Mouse (Mus musculus): ENCODE data around the gene Sh3glb1.
"Not testable (repeated sequence)": the region's sequence is repeated elsewhere in the genome, so short reads cannot be mapped to it uniquely, and the experiment has no call there.

Gene Sh3glb1

GRCm38 (mm10) chr3:144719901-144720747 is at the start of gene Sh3glb1:
TSS of gene Sh3glb1 (minus strand) at chr3:144720335.
- ChIA-PET POLR2A (interaction anchor here in 3 of 4 experiments (0.6 to 2.5 kb wide), 10 partner anchors 16 to 241 kb away, joined by 3 to 6 read pairs (median 3); partner anchors contain the start of gene Selenof (in 1 of the 3)), CTCF (interaction anchor here (0.5 to 2.1 kb wide), 30 partner anchors 8 to 783 kb away, joined by 3 to 10 read pairs (median 3); partner anchors contain the start of gene Lmo4 (in 1 of the 4))

GRCm38 (mm10) chr3:144765161-144765560 is 45.0 kb upstream of the Sh3glb1 start:
- CTCF ChIA-PET: no interaction called here

GRCm38 (mm10) chr3:144761454-144761853 is 41.3 kb upstream of the Sh3glb1 start:
- POLR2A ChIA-PET: interaction anchor here in 1 of 4 experiments (1.6 kb wide), 1 partner anchor 357 kb away, joined by 3 read pairs; the partner anchor contains the start of gene Odf2l
- CTCF ChIA-PET: no interaction called here

More at GRCm38 (mm10) chr3:144765161-144765560, 45.0 kb upstream of the Sh3glb1 start:
- POLR2A ChIA-PET: no interaction called here

- POLR2A ChIA-PET: interaction anchor here in 1 of 4 experiments (1.6 kb wide), 1 partner anchor 358 kb away, joined by 3 read pairs; the partner anchor contains the start of gene Odf2l
- CTCF ChIA-PET: no interaction called here
Measured at GRCm38 (mm10) chr3:144760592-144761309, 40.6 kb upstream of the Sh3glb1 start, which contains the start of gene Clca3a1. TSS of gene Clca3a1 (minus strand) at chr3:144760977.

- ChIA-PET CTCF (interaction anchor here in 2 of 4 experiments (0.6 kb wide), 2 partner anchors 12 to 55 kb away, joined by 6 to 11 read pairs; no protein-coding TSS in a partner anchor), POLR2A (no interaction called here)
Measured at GRCm38 (mm10) chr3:144759719-144760118, 39.6 kb upstream of the Sh3glb1 start.

GRCm38 (mm10) chr3:144756103-144756502 is 36.0 kb upstream of the Sh3glb1 start:
- CTCF ChIA-PET: interaction anchor here in 1 of 4 experiments (0.6 kb wide), 1 partner anchor 65 kb away, joined by 3 read pairs; no protein-coding TSS in a partner anchor
- POLR2A ChIA-PET: not testable (repeated sequence)

DNA sequence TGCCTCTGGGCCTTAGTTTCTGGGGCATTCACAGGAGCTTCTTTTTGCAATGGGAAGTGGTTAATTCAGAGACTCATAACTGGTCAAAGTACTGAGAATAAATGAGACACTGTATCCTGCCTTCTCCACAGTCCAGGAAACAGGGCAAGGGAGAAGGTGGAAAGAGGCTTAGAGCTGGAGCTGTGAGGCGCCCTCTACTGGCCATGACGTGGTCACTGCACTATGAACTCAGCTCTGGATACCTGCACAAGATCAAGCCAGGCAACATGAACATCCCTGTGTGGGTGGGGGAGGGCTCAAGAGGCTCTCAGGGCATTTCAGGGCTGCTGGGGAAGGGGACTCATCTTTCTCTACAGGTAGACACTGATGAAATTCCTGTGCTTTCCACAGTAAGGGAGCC is 33.0 kb upstream of the Sh3glb1 start:
- CTCF ChIA-PET: interaction anchor here in 3 of 4 experiments (0.5 to 1.0 kb wide), 5 partner anchors 15 to 1161 kb away, joined by 3 read pairs; partner anchors contain the start of gene Odf2l (in 1 of the 3)
- POLR2A ChIA-PET: no interaction called here

GRCm38 (mm10) chr3:144749062-144749963 is 29.2 kb upstream of the Sh3glb1 start:
- CTCF ChIA-PET, POLR2A ChIA-PET: not testable (repeated sequence)

GRCm38 (mm10) chr3:144747706-144748105 is 27.6 kb upstream of the Sh3glb1 start:
- POLR2A ChIA-PET: not testable (repeated sequence)
- CTCF ChIA-PET: interaction anchor here in 2 of 4 experiments (0.7 to 1.1 kb wide), 2 partner anchors 11 to 12 kb away, joined by 3 to 11 read pairs; no protein-coding TSS in a partner anchor

DNA sequence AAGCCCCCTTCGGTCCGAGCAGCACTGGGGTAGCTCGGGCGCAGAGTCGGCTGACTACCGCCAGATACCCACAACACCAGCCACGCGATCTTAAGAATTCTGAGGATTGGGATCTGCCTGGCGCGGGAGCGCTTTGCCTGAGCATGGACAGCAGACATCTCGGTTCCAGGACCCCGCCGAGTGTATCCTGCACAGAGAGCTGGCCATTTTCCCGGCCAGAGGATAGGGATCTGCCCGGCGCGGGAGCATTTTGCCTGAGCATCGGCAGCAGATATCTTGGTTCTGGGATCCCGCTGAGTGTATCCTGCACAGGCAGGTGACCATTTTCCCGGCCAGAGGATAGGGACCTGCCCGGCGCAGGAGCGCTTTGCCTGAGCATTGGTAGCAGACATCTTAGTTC is 18.3 kb upstream of the Sh3glb1 start:
- ChIA-PET POLR2A (interaction anchor here in 1 of 4 experiments (1.0 kb wide), 1 partner anchor 42 kb away, joined by 3 read pairs; no protein-coding TSS in a partner anchor), CTCF (interaction anchor here in 3 of 4 experiments (0.6 to 1.2 kb wide), 4 partner anchors 15 to 607 kb away, joined by 3 to 4 read pairs (median 3); partner anchors contain the start of gene Odf2l (in 1 of the 3))

DNA sequence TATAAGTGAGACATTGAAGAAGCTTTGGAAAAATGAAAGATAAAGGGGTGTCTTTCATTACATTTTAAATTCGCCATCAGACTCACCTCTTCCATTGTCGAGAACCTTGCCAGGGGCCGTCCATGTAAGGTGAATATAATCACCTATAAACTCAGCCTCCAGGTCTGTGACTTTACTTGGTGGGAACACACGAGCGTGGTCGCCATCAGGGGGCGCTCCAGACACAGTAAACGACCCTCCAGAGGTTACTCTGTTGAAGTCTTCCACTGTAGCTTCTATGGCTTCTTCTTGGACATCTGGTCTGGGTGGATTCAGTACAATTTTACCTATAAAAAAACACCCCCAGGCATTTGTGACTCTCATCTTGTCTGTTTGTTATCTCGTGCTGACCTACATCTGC is 16.7 kb upstream of the Sh3glb1 start:
- ChIA-PET CTCF (interaction anchor here in 3 of 4 experiments (0.6 to 0.8 kb wide), 4 partner anchors 8 to 17 kb away, joined by 3 to 4 read pairs (median 3); no protein-coding TSS in a partner anchor), POLR2A (interaction anchor here in 1 of 4 experiments (0.7 kb wide), 1 partner anchor 14 kb away, joined by 3 read pairs; no protein-coding TSS in a partner anchor)

GRCm38 (mm10) chr3:144723455-144723854 is 3.3 kb upstream of the Sh3glb1 start:
- CTCF ChIA-PET: no interaction called here
- POLR2A ChIA-PET: no interaction called here

DNA sequence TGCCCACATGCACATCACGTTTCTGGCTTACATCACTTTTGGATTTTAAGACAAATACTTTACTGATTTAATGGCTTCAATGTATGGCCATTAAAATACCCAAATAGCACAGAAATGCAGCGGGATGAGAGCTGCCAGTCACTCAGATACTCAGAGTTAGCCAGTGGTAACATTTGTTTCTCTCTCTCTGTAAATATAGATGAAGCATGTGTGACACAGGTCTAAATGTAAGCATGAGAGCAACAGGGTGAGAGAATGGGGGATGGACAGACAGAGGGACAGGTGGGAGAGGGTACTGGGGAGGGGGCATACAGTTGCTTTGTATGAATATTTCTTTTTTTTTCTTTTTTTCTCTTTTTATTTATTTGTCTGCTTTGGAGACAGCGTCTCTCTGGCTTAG is 2.4 kb upstream of the Sh3glb1 start:
- POLR2A ChIA-PET: interaction anchor here in 1 of 4 experiments (0.6 kb wide), 1 partner anchor 14 kb away, joined by 3 read pairs; no protein-coding TSS in a partner anchor
- CTCF ChIA-PET: not testable (repeated sequence)

- ChIA-PET POLR2A (interaction anchor here in 1 of 4 experiments (2.5 kb wide), 1 partner anchor 33 kb away, joined by 6 read pairs; no protein-coding TSS in a partner anchor), CTCF (interaction anchor here in 1 of 4 experiments (2.0 kb wide), 1 partner anchor 269 kb away, joined by 6 read pairs; no protein-coding TSS in a partner anchor)
Measured at GRCm38 (mm10) chr3:144721860-144722256, 1.7 kb upstream of the Sh3glb1 start.

GRCm38 (mm10) chr3:144721077-144721859 is 1.1 kb upstream of the Sh3glb1 start:
- POLR2A ChIA-PET: interaction anchor here in 1 of 4 experiments (2.5 kb wide), 1 partner anchor 32 kb away, joined by 6 read pairs; no protein-coding TSS in a partner anchor
- CTCF ChIA-PET: interaction anchor here (0.5 to 2.1 kb wide), 12 partner anchors 10 to 534 kb away, joined by 3 to 10 read pairs (median 4); partner anchors contain the start of gene Lmo4 (in 1 of the 4)

DNA sequence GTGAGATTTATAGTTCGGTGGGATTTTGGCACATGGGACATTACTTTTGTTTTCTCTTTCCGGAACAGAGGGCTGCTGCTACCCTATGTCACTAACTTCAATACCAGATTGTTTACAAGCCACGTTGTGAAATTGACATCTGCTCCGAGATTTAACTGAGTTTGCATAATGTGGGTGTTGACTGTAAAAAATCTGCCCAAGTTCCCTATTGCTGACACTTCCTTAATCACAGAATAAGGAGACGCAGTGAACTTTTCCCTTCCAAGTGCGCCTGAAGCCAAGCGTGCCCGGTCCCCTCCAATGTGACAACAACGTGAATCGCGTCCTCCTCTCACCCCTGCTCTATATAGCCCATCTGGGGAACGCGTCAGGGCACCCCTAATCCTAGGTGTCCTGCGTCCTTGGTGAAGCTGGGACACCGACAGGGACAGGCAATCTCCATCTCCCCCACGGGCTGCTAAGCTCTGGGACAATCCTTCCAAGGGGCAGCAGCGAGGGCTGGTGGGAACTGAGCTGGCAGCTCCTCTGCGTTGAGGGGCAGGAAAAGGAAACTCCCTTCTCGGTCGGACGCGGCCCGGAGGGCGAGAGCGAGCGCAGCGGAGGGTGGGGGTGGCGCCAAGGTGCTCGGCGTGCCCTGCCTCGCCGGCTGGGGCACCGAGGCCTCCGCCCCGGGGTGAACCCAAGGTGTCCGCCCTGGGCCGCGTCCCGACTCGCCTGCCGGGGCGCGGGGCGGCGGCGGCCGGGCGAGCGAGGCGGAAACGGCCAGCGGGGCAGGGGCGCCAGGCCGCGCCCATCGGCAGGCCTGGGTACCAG is 841 bp downstream of the Sh3glb1 start:
- ChIA-PET POLR2A (interaction anchor here in 3 of 4 experiments (0.6 to 2.5 kb wide), 12 partner anchors 15 to 399 kb away, joined by 3 to 11 read pairs (median 3); partner anchors contain the start of genes Odf2l (in 1 of the 3) and Selenof (in 1 of the 3)), CTCF (interaction anchor here (0.6 to 2.1 kb wide), 22 partner anchors 7 to 784 kb away, joined by 3 to 10 read pairs (median 4); no protein-coding TSS in a partner anchor)
